Mouse (Mus musculus): Measurements from ENCODE around the gene Ube3b. TPM values are rescaled to one million over a fixed set of nuclear protein-coding genes. Genes with fewer than 3 reads are reported as not detected.

The Ube3b gene
- total RNA-seq, 1 experiment from 2014 or later, result 22.0 TPM

DNA sequence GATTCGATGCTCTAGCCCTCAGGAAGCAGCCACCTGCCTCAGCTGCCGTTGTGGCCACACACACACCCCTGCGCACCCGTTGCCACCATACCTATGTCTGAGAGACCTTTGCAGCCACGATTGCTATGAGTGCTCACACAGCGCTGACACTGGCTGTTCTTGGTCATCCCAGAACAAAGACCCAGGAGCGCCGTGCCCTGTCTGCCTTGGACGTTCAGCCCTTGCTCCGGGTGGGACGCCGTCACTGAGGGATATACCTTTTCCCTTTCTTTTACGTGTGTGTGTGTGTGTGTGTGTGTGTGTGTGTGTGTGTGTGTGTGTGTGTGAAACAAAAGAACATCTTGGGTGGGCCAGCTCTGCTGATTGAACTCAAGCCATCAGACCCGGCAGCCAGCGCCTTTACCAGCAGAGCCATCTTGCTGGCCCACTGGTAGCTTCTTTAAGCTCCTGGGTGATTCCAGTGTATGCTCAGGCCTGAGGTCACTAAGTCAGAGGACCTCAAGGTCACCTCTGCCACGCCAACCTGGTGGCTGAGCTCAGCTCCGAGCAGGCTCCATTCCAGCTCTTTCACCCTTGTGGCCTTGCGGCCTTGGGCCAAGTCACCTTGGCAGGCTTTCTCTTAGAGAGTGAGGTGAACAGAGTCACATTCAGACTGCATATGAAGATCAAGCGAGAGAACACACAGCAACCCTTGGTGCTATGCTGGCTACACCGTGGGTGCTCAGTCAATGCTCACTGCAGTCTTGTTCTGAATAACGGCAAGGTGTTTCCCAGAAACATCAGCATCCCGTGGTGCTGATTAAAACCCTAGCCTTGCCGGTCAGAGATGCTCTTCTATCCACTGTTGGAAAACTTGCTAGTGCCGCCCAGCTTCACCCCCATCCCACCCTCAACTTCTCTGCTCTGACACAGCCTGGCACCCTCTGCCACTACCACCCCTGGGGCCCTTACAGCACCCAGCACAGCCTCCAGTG is 81.9 kb downstream of the Ube3b start:
- no peak for ATAC-seq (replicated peaks; ENCODE audit: insufficient number of reproducible peaks, low FRiP score, low TSS enrichment, poor library complexity, severe bottlenecking)

DNA sequence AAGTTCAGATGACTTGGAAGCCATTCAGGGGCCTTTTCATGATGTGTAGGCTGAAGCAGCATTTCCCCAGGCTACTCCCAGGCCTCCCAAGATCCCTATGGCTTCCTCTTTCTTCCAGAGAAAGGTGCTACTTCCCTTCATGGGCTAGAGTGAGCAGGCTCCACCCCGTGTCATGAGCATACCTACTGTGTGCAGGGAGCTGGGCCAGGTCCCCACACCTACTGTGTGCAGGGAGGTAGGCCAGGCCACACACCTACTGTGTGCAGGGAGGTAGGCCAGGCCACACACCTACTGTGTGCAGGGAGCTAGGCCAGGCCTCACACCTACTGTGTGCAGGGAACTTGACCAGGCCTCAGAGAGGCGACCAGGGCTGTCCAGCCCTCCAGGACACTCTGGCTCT is 84.2 kb downstream of the Ube3b start:
- no peak for ATAC-seq (replicated peaks; ENCODE audit: insufficient number of reproducible peaks, low FRiP score, low TSS enrichment, poor library complexity, severe bottlenecking)

GRCm38 (mm10) chr5:114465641-114466040 is 85.2 kb downstream of the Ube3b start:
- no peak for ATAC-seq (replicated peaks; ENCODE audit: insufficient number of reproducible peaks, low FRiP score, low TSS enrichment, poor library complexity, severe bottlenecking)

DNA sequence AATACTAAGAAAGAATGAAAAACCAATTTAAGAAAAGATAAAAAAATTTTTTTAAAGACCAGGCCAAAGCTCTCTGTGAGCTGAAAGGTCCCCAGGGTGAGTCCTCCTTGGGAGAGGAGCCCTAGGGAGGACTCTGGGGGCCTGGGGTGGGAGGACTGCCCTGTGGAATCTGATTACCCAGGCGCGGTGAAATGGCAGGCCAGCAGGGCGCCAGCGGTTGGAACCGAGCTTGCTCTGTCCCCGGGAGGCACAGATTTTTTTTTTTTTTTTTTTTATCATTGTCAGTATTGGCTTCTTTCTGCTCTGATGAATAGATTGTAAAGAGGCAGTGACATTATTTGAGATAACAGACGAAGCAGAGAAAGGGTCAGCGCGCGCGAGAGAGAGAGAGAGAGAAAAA is 86.6 kb downstream of the Ube3b start:
- no peak for ATAC-seq (replicated peaks; ENCODE audit: insufficient number of reproducible peaks, low FRiP score, low TSS enrichment, poor library complexity, severe bottlenecking)

- no peak for ATAC-seq (replicated peaks; ENCODE audit: insufficient number of reproducible peaks, low FRiP score, low TSS enrichment, poor library complexity, severe bottlenecking)
These were observed 87.0 kb downstream of the Ube3b start for GRCm38 (mm10) chr5:114467430-114467829.

DNA sequence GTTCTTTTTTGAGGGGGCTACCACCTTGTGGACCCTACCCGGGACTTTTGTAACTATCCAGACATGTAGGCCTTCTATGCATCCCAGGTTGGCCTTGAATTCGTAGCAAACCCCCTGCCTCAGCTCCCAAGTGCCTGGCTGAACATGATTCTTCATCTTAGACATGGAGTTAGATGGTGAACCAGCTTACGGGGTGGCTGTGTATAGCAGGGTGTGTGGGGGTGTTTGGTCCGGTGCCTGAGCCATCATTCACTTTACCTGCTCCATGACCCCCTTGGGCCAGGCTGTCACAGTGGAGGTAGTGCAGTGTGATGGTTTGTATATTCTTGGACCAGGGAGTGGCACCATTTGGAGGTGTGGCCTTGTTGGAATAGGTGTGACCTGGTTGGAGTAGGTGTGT is 87.6 kb downstream of the Ube3b start:
- no peak for ATAC-seq (replicated peaks; ENCODE audit: insufficient number of reproducible peaks, low FRiP score, low TSS enrichment, poor library complexity, severe bottlenecking)

- ATAC-seq (replicated peaks; ENCODE audit: insufficient number of reproducible peaks, low FRiP score, low TSS enrichment, poor library complexity, severe bottlenecking), result no peak
These were observed 90.0 kb downstream of the Ube3b start for GRCm38 (mm10) chr5:114470359-114470758.

Other genes starting within 250 kb of the Ube3b start
- 0.10 to 0.21 TPM (median 0.19 TPM) in 3 replicates for gene Acacb, start 234.1 kb upstream of the Ube3b start, total RNA-seq (2017)
- gene Foxn4, start 106.8 kb upstream of the Ube3b start, total RNA-seq (2017), result not detected in 3 replicates
- gene Myo1h, start 91.4 kb upstream of the Ube3b start, total RNA-seq (2017), result 2.3 to 8.7 TPM (median 4.6 TPM) in 3 replicates
- gene Kctd10, start 99 bp upstream of the Ube3b start, total RNA-seq (2017), result 86.5 to 90.0 TPM (median 87.5 TPM) in 3 replicates
- gene Mmab, start 63.5 kb downstream of the Ube3b start, total RNA-seq (2017), result 2.8 to 8.7 TPM (median 3.5 TPM) in 3 replicates
- 2.8 to 8.7 TPM (median 3.2 TPM) in 3 replicates for gene Mvk, start 63.7 kb downstream of the Ube3b start, total RNA-seq (2017)
- gene Fam222a, start 187.4 kb downstream of the Ube3b start, total RNA-seq (2017), result 0.75 TPM in 1 of 3 replicates, not detected in the others

Measured in monocyte, adult 5-6 weeks (primary cell).